Mouse (Mus musculus): ENCODE data around the gene Cfap57. TPM values are rescaled to one million over a fixed set of nuclear protein-coding genes. Genes with fewer than 3 reads are reported as not detected.
"Not testable (repeated sequence)": the region's sequence is repeated elsewhere in the genome, so short reads cannot be mapped to it uniquely, and the experiment has no call there.

Gene Cfap57
- polyA plus RNA-seq, 1 experiment from 2014 or later: 0.48 TPM

- Histone ChIP-seq H3K4me2 (ENCODE audit: low read depth) (no peak overlapping the region), H3K27me3 (ENCODE audit: control insufficient read depth, insufficient read depth, low read length) (no peaks in the 10 kb centered on the region), H3K9me3 (ENCODE audit: control insufficient read depth, low read length) (no peaks in the 10 kb centered on the region), H3K9ac (ENCODE audit: low read length) (no peak overlapping the region), H3K27ac (ENCODE audit: low read depth, low read length) (no peak overlapping the region), H3K4me1 (ENCODE audit: control insufficient read depth, insufficient read depth, low read length) (no peaks in the 10 kb centered on the region), H3K4me3 (ENCODE audit: low read depth, low read length) (no peak overlapping the region), H3K36me3 (ENCODE audit: control insufficient read depth, insufficient read depth, low read length) (no peaks in the 10 kb centered on the region)
- ATAC-seq (ENCODE audit: insufficient read depth, low FRiP score, low TSS enrichment) (no peak), DNase-seq (ENCODE audit: low spot score) (no peak)
- 63% methylated on average over 5 of the region's 5 CpGs for WGBS
Observed at GRCm38 (mm10) chr4:118518208-118518607, 102.4 kb downstream of the Cfap57 start.

- Histone ChIP-seq H3K4me1 (ENCODE audit: control insufficient read depth, insufficient read depth, low read length) (no peaks in the 10 kb centered on the region), H3K4me2 (ENCODE audit: low read depth) (0 out of 2 replicates have a peak overlapping the region, but pooled peaks have one; percentile 4), H3K9me3 (ENCODE audit: control insufficient read depth, low read length) (no peaks in the 10 kb centered on the region), H3K27ac (ENCODE audit: low read depth, low read length) (no peak overlapping the region), H3K9ac (ENCODE audit: low read length) (no peak overlapping the region), H3K27me3 (ENCODE audit: control insufficient read depth, insufficient read depth, low read length) (no peaks in the 10 kb centered on the region), H3K36me3 (ENCODE audit: control insufficient read depth, insufficient read depth, low read length) (no peaks in the 10 kb centered on the region), H3K4me3 (ENCODE audit: low read depth, low read length) (no peak overlapping the region)
- no peak for DNase-seq (ENCODE audit: low spot score)
- no peak for ATAC-seq (ENCODE audit: insufficient read depth, low FRiP score, low TSS enrichment)
- WGBS: 33% methylated on average over 16 of the region's 16 CpGs
Observed at GRCm38 (mm10) chr4:118517497-118518146, 103.0 kb downstream of the Cfap57 start.

- peak; percentile 19 for DNase-seq (ENCODE audit: low spot score)
- WGBS: 33% methylated on average over 20 of the region's 20 CpGs
- no peaks in the 10 kb centered on the region for H3K4me1 ChIP-seq (ENCODE audit: control insufficient read depth, insufficient read depth, low read length)
- 0 out of 2 replicates have a peak overlapping the region, but pooled peaks have one; percentile 4 for H3K4me2 ChIP-seq (ENCODE audit: low read depth)
- no peaks in the 10 kb centered on the region for H3K36me3 ChIP-seq (ENCODE audit: control insufficient read depth, insufficient read depth, low read length)
- H3K27ac ChIP-seq (ENCODE audit: low read depth, low read length): no peak overlapping the region
- H3K9ac ChIP-seq (ENCODE audit: low read length): no peak overlapping the region
- no peak overlapping the region for H3K4me3 ChIP-seq (ENCODE audit: low read depth, low read length)
- ATAC-seq (ENCODE audit: insufficient read depth, low FRiP score, low TSS enrichment): no peak
- no peaks in the 10 kb centered on the region for H3K27me3 ChIP-seq (ENCODE audit: control insufficient read depth, insufficient read depth, low read length)
- H3K9me3 ChIP-seq (ENCODE audit: control insufficient read depth, low read length): no peaks in the 10 kb centered on the region
Observed at GRCm38 (mm10) chr4:118516699-118517496, 103.7 kb downstream of the Cfap57 start.

GRCm38 (mm10) chr4:118509050-118509449 is 111.5 kb downstream of the Cfap57 start:
- Histone ChIP-seq H3K36me3 (ENCODE audit: control insufficient read depth, insufficient read depth, low read length) (no peaks in the 10 kb centered on the region), H3K9me3 (ENCODE audit: control insufficient read depth, low read length) (no peaks in the 10 kb centered on the region), H3K27ac (ENCODE audit: low read depth, low read length) (no peak overlapping the region), H3K4me2 (ENCODE audit: low read depth) (no peak overlapping the region), H3K27me3 (ENCODE audit: control insufficient read depth, insufficient read depth, low read length) (no peaks in the 10 kb centered on the region), H3K4me3 (ENCODE audit: low read depth, low read length) (no peak overlapping the region), H3K4me1 (ENCODE audit: control insufficient read depth, insufficient read depth, low read length) (no peaks in the 10 kb centered on the region), H3K9ac (ENCODE audit: low read length) (no peak overlapping the region)
- no peak for DNase-seq (ENCODE audit: low spot score)
- 23% methylated on average over 6 of the region's 6 CpGs for whole genome bisulfite sequencing
- no peak for ATAC-seq (ENCODE audit: insufficient read depth, low FRiP score, low TSS enrichment)

GRCm38 (mm10) chr4:118507171-118507570 is 113.4 kb downstream of the Cfap57 start:
- not testable (repeated sequence) for H3K27me3 ChIP-seq (ENCODE audit: control insufficient read depth, insufficient read depth, low read length); H3K4me1 ChIP-seq (ENCODE audit: control insufficient read depth, insufficient read depth, low read length); H3K4me2 ChIP-seq (ENCODE audit: low read depth); H3K9ac ChIP-seq (ENCODE audit: low read length); ATAC-seq (ENCODE audit: insufficient read depth, low FRiP score, low TSS enrichment); H3K27ac ChIP-seq (ENCODE audit: low read depth, low read length); H3K36me3 ChIP-seq (ENCODE audit: control insufficient read depth, insufficient read depth, low read length); H3K4me3 ChIP-seq (ENCODE audit: low read depth, low read length); DNase-seq (ENCODE audit: low spot score); H3K9me3 ChIP-seq (ENCODE audit: control insufficient read depth, low read length)
- WGBS: 85% methylated on average over 1 of the region's 1 CpGs

GRCm38 (mm10) chr4:118505551-118505950 is 115.0 kb downstream of the Cfap57 start:
- no peak for DNase-seq (ENCODE audit: low spot score)
- Histone ChIP-seq H3K9me3 (ENCODE audit: control insufficient read depth, low read length) (no peaks in the 10 kb centered on the region), H3K4me1 (ENCODE audit: control insufficient read depth, insufficient read depth, low read length) (no peaks in the 10 kb centered on the region), H3K36me3 (ENCODE audit: control insufficient read depth, insufficient read depth, low read length) (no peaks in the 10 kb centered on the region), H3K27me3 (ENCODE audit: control insufficient read depth, insufficient read depth, low read length) (no peaks in the 10 kb centered on the region), H3K4me3 (ENCODE audit: low read depth, low read length) (no peak overlapping the region), H3K27ac (ENCODE audit: low read depth, low read length) (no peak overlapping the region), H3K4me2 (ENCODE audit: low read depth) (no peak overlapping the region), H3K9ac (ENCODE audit: low read length) (no peak overlapping the region)
- WGBS: 72% methylated on average over 3 of the region's 3 CpGs
- ATAC-seq (ENCODE audit: insufficient read depth, low FRiP score, low TSS enrichment): no peak

Other genes starting within 250 kb of the Cfap57 start
- 11.3 and 11.6 TPM in 2 replicates for gene Szt2, start 211.5 kb downstream of the Cfap57 start, polyA plus RNA-seq (2014; fragmentation: Nextera tagmentation; extraction: Ambion mirVana)
- gene Med8, start 211.4 kb downstream of the Cfap57 start, polyA plus RNA-seq (2014; fragmentation: Nextera tagmentation; extraction: Ambion mirVana): 139 and 152 TPM in 2 replicates
- 42.3 and 48.7 TPM in 2 replicates for gene Elovl1, start 192.7 kb downstream of the Cfap57 start, polyA plus RNA-seq (2014; fragmentation: Nextera tagmentation; extraction: Ambion mirVana)
- 290 TPM in 2 replicates for gene Cdc20, start 183.4 kb downstream of the Cfap57 start, polyA plus RNA-seq (2014; fragmentation: Nextera tagmentation; extraction: Ambion mirVana)
- gene Mpl, start 163.3 kb downstream of the Cfap57 start, polyA plus RNA-seq (2014; fragmentation: Nextera tagmentation; extraction: Ambion mirVana): 1.0 and 2.1 TPM in 2 replicates
- 14.5 and 14.8 TPM in 2 replicates for gene Tie1, start 130.7 kb downstream of the Cfap57 start, polyA plus RNA-seq (2014; fragmentation: Nextera tagmentation; extraction: Ambion mirVana)
- 0.43 and 0.74 TPM in 2 replicates for gene 2610528J11Rik, start 93.8 kb downstream of the Cfap57 start, polyA plus RNA-seq (2014; fragmentation: Nextera tagmentation; extraction: Ambion mirVana)
- 0.66 TPM in 1 of 2 replicates, not detected in the other for gene Tmem125, start 76.7 kb downstream of the Cfap57 start, polyA plus RNA-seq (2014; fragmentation: Nextera tagmentation; extraction: Ambion mirVana)
- gene Ebna1bp2, start within 50 bp of the Cfap57 start, polyA plus RNA-seq (2014; fragmentation: Nextera tagmentation; extraction: Ambion mirVana): 165 and 170 TPM in 2 replicates
- not detected in 2 replicates for gene Olfr62, start 38.2 kb upstream of the Cfap57 start, polyA plus RNA-seq (2014; fragmentation: Nextera tagmentation; extraction: Ambion mirVana)
- not detected in 2 replicates for gene Olfr1342, start 72.0 kb upstream of the Cfap57 start, polyA plus RNA-seq (2014; fragmentation: Nextera tagmentation; extraction: Ambion mirVana)
- not detected in 2 replicates for gene Olfr1341, start 82.7 kb upstream of the Cfap57 start, polyA plus RNA-seq (2014; fragmentation: Nextera tagmentation; extraction: Ambion mirVana)
- not detected in 2 replicates for gene Olfr1340, start 99.4 kb upstream of the Cfap57 start, polyA plus RNA-seq (2014; fragmentation: Nextera tagmentation; extraction: Ambion mirVana)
- not detected in 2 replicates for gene Olfr1339, start 111.4 kb upstream of the Cfap57 start, polyA plus RNA-seq (2014; fragmentation: Nextera tagmentation; extraction: Ambion mirVana)
- not detected in 2 replicates for gene Olfr1338, start 138.0 kb upstream of the Cfap57 start, polyA plus RNA-seq (2014; fragmentation: Nextera tagmentation; extraction: Ambion mirVana)
- not detected in 2 replicates for gene Olfr1337, start 161.8 kb upstream of the Cfap57 start, polyA plus RNA-seq (2014; fragmentation: Nextera tagmentation; extraction: Ambion mirVana)
- not detected in 2 replicates for gene Olfr1335, start 189.2 kb upstream of the Cfap57 start, polyA plus RNA-seq (2014; fragmentation: Nextera tagmentation; extraction: Ambion mirVana)
- not detected in 2 replicates for gene Olfr1333, start 215.5 kb upstream of the Cfap57 start, polyA plus RNA-seq (2014; fragmentation: Nextera tagmentation; extraction: Ambion mirVana)
- not detected in 2 replicates for gene Olfr1331, start 243.9 kb upstream of the Cfap57 start, polyA plus RNA-seq (2014; fragmentation: Nextera tagmentation; extraction: Ambion mirVana)

All from neural tube, embryonic 11.5 days (tissue).